ENCODE assay signal across 22 mouse cellular contexts in the genomic region with DNA sequence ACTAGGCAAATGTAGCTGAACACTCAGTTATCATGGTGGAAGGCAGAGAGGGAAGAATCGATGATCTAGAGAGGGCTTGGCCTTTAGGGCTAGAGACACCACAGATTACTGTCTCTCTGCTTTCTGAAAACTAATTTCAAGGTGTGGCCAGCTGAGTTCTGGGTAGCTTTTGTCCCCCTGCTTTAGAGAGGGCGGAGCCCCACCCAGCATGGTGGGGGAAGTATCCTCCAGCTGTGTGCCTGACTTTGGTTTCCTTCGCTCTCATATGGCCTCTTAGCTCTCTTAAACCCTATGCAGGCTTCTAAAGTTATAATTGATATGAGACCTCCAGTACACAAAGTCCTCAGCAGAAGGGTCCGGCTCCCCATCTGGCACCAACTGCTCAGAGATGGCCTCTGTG. TPM values are rescaled to one million over a fixed set of nuclear protein-coding genes. Genes with fewer than 3 reads are reported as not detected.
DNase-seq lines count a peak whose midpoint lies in the region; ATAC-seq and TF ChIP-seq lines count a peak whose summit lies in the region.
"Had no signal": no experiment of that assay in that cellular context is flagged by ENCODE, and none has a peak within 500 bp of the region (broad histone marks: within the 10 kb centered on the region; RNA-seq: fewer than 3 reads in every experiment).

No protein-coding gene starts in this region.

- no peak for TF ChIP-seq CTCF in hindbrain, postnatal 0 days (IDR thresholded peaks at IDR 0.05; ENCODE audit: low read depth)
- TF ChIP-seq CTCF in ES-Bruce4 (IDR thresholded peaks at IDR 0.05; ENCODE audit: low read depth, low read length), result no peak

- no peak overlapping the region for H3K4me2 ChIP-seq in embryonic facial prominence, embryonic 14.5 days (ENCODE audit: low read depth, low read length)
- H3K4me2 ChIP-seq in hindbrain, postnatal 0 days (ENCODE audit: low read depth, low read length), result no peak overlapping the region
- H3K4me2 ChIP-seq in hindbrain, embryonic 11.5 days (replicated peaks; ENCODE audit: low read depth, low read length), result no peak overlapping the region
- no peak overlapping the region for H3K4me2 ChIP-seq in neural tube, embryonic 15.5 days
- H3K4me2 ChIP-seq: embryonic facial prominence, embryonic 12.5 days; forebrain, embryonic 12.5 days; heart, embryonic 15.5 days; hindbrain, embryonic 12.5 days had no signal

- ATAC-seq in embryonic facial prominence, embryonic 14.5 days (ENCODE audit: low read depth), result no peak
- no peak for ATAC-seq in hindbrain, postnatal 0 days
- no peak for ATAC-seq in hindbrain, embryonic 11.5 days (ENCODE audit: low FRiP score)
- no peak for ATAC-seq in neural tube, embryonic 15.5 days (ENCODE audit: low FRiP score)
- ATAC-seq: CD4-positive, CD25-positive, alpha-beta regulatory T cell, adult 4 months; forebrain, embryonic 16.5 days had no signal

- 0 out of 2 replicates have a peak overlapping the region, but pooled peaks have one; percentile 9 for H3K9ac ChIP-seq in embryonic facial prominence, embryonic 14.5 days (ENCODE audit: low read depth, low read length)
- no peak overlapping the region for H3K9ac ChIP-seq in hindbrain, postnatal 0 days (replicated peaks; ENCODE audit: low read length)
- H3K9ac ChIP-seq in hindbrain, embryonic 11.5 days (ENCODE audit: low read depth, low read length), result no peak overlapping the region
- no peak overlapping the region for H3K9ac ChIP-seq in neural tube, embryonic 15.5 days (replicated peaks)
- no peak overlapping the region for H3K9ac ChIP-seq in ES-Bruce4 (ENCODE audit: low read depth, poor library complexity, severe bottlenecking)
- H3K9ac ChIP-seq: embryonic facial prominence, embryonic 12.5 days; forebrain, embryonic 12.5 days; heart, embryonic 15.5 days; hindbrain, embryonic 12.5 days had no signal

- no peak for DNase-seq in embryonic facial prominence, embryonic 14.5 days (ENCODE audit: low spot score)
- DNase-seq in embryonic facial prominence, embryonic 10.5 days (ENCODE audit: low spot score), result no peak
- no peak for DNase-seq in hindbrain, postnatal 0 days (ENCODE audit: low spot score)
- DNase-seq in hindbrain, embryonic 11.5 days (ENCODE audit: low spot score), result no peak
- no peak for DNase-seq in neural tube, embryonic 10.5 days (ENCODE audit: extremely low spot score, low spot score)
- no peak for DNase-seq in kidney, postnatal 4 days
- DNase-seq: adrenal gland, postnatal 10 days; B cell, adult 2 months; cerebellum, adult 11 months; cerebellum, adult 8-10 months; cerebellum, postnatal 14 days; embryo, embryonic 11 days; gastrocnemius, adult 2 months; gastrocnemius, postnatal 25 days had no signal

- H3K27ac ChIP-seq in embryonic facial prominence, embryonic 14.5 days (replicated peaks; ENCODE audit: low read depth, low read length), result no peak overlapping the region
- no peak overlapping the region for H3K27ac ChIP-seq in embryonic facial prominence, embryonic 10.5 days (replicated peaks)
- peak overlapping the region; percentile 62; the same call in 1 of the 2 replicates for H3K27ac ChIP-seq in hindbrain, postnatal 0 days
- H3K27ac ChIP-seq in hindbrain, embryonic 11.5 days (ENCODE audit: low read depth, low read length), result no peak overlapping the region
- 0 out of 2 replicates have a peak overlapping the region, but pooled peaks have one; percentile 18 for H3K27ac ChIP-seq in neural tube, embryonic 15.5 days (replicated peaks)
- H3K27ac ChIP-seq in ES-Bruce4 (ENCODE audit: insufficient read depth, low read length), result no peak overlapping the region
- H3K27ac ChIP-seq: forebrain, embryonic 12.5 days; gastrocnemius, adult 2 months had no signal

- no peak overlapping the region for H3K4me3 ChIP-seq in embryonic facial prominence, embryonic 14.5 days (ENCODE audit: low read depth, low read length)
- H3K4me3 ChIP-seq in embryonic facial prominence, embryonic 10.5 days, result no peak overlapping the region
- H3K4me3 ChIP-seq in hindbrain, postnatal 0 days (ENCODE audit: low read length), result no peak overlapping the region
- no peak overlapping the region for H3K4me3 ChIP-seq in hindbrain, embryonic 11.5 days (ENCODE audit: low read depth, low read length)
- H3K4me3 ChIP-seq in neural tube, embryonic 15.5 days (replicated peaks), result no peak overlapping the region
- no peak overlapping the region for H3K4me3 ChIP-seq in ES-Bruce4 (ENCODE audit: low read depth, low read length)
- H3K4me3 ChIP-seq: embryonic facial prominence, embryonic 12.5 days; forebrain, embryonic 12.5 days; gastrocnemius, adult 2 months; heart, embryonic 15.5 days; hindbrain, embryonic 12.5 days had no signal

- no peaks in the 10 kb centered on the region for H3K9me3 ChIP-seq in embryonic facial prominence, embryonic 14.5 days (ENCODE audit: control insufficient read depth, low read length)
- no peaks in the 10 kb centered on the region for H3K9me3 ChIP-seq in embryonic facial prominence, embryonic 10.5 days
- no peaks in the 10 kb centered on the region for H3K9me3 ChIP-seq in hindbrain, postnatal 0 days (ENCODE audit: low read length)
- H3K9me3 ChIP-seq in hindbrain, embryonic 11.5 days (ENCODE audit: control insufficient read depth, low read length), result no peaks in the 10 kb centered on the region
- no peaks in the 10 kb centered on the region for H3K9me3 ChIP-seq in neural tube, embryonic 15.5 days (replicated peaks)
- no peaks in the 10 kb centered on the region for H3K9me3 ChIP-seq in ES-Bruce4 (replicated peaks; ENCODE audit: control insufficient read depth, insufficient read depth, low read length, poor library complexity, severe bottlenecking)
- H3K9me3 ChIP-seq: embryonic facial prominence, embryonic 12.5 days; forebrain, embryonic 12.5 days; heart, embryonic 15.5 days; hindbrain, embryonic 12.5 days had no signal

- WGBS in embryonic facial prominence, embryonic 14.5 days, result 78% methylated on average over 4 of the region's 4 CpGs
- 93% methylated on average over 4 of the region's 4 CpGs for WGBS in embryonic facial prominence, embryonic 10.5 days
- WGBS in hindbrain, postnatal 0 days, result 86% methylated on average over 4 of the region's 4 CpGs
- WGBS in hindbrain, embryonic 11.5 days, result 90% methylated on average over 4 of the region's 4 CpGs
- 93% methylated on average over 4 of the region's 4 CpGs for WGBS in neural tube, embryonic 15.5 days

- peaks cover 6% of the 10 kb centered on the region; the same call in 1 of the 2 replicates for H3K36me3 ChIP-seq in embryonic facial prominence, embryonic 14.5 days (ENCODE audit: control insufficient read depth, insufficient read depth, low read length)
- peaks cover 82% of the 10 kb centered on the region for H3K36me3 ChIP-seq in embryonic facial prominence, embryonic 10.5 days (replicated peaks)
- H3K36me3 ChIP-seq in hindbrain, postnatal 0 days (ENCODE audit: insufficient read depth, low read length), result no peaks in the 10 kb centered on the region; the same call in 1 of the 2 replicates
- H3K36me3 ChIP-seq in hindbrain, embryonic 11.5 days (ENCODE audit: control insufficient read depth, insufficient read depth, low read length), result no peaks in the 10 kb centered on the region
- 0 out of 2 replicates have a peak, but pooled peaks cover 2% of the 10 kb centered on the region for H3K36me3 ChIP-seq in neural tube, embryonic 15.5 days
- no peaks in the 10 kb centered on the region for H3K36me3 ChIP-seq in ES-Bruce4 (ENCODE audit: control insufficient read depth, insufficient read depth, low read length, poor library complexity, severe bottlenecking)
- H3K36me3 ChIP-seq: heart, embryonic 15.5 days had no signal

- peaks cover 34% of the 10 kb centered on the region for H3K4me1 ChIP-seq in embryonic facial prominence, embryonic 14.5 days (ENCODE audit: control insufficient read depth, insufficient read depth, low read length)
- peaks cover 76% of the 10 kb centered on the region for H3K4me1 ChIP-seq in embryonic facial prominence, embryonic 10.5 days
- H3K4me1 ChIP-seq in hindbrain, postnatal 0 days (ENCODE audit: insufficient read depth, low read length), result peaks cover 54% of the 10 kb centered on the region
- H3K4me1 ChIP-seq in hindbrain, embryonic 11.5 days (replicated peaks; ENCODE audit: control insufficient read depth, insufficient read depth, low read length), result peaks cover 12% of the 10 kb centered on the region
- peaks cover 85% of the 10 kb centered on the region for H3K4me1 ChIP-seq in neural tube, embryonic 15.5 days
- H3K4me1 ChIP-seq in ES-Bruce4 (ENCODE audit: control insufficient read depth, insufficient read depth, low read length), result peaks cover 15% of the 10 kb centered on the region

- peak; percentile 57; the same call in 1 of the 2 replicates for TF ChIP-seq EP300 in ES-Bruce4 (IDR thresholded peaks at IDR 0.05; ENCODE audit: insufficient read depth, low read depth, low read length)

- TF ChIP-seq POLR2A in ES-Bruce4 (IDR thresholded peaks at IDR 0.05; ENCODE audit: insufficient read depth, low read length), result no peak

- no peaks in the 10 kb centered on the region for H3K27me3 ChIP-seq in embryonic facial prominence, embryonic 14.5 days (replicated peaks; ENCODE audit: control insufficient read depth, insufficient read depth, low read length)
- no peaks in the 10 kb centered on the region for H3K27me3 ChIP-seq in embryonic facial prominence, embryonic 10.5 days (replicated peaks; ENCODE audit: low read depth, poor library complexity, severe bottlenecking)
- H3K27me3 ChIP-seq in hindbrain, postnatal 0 days (ENCODE audit: insufficient read depth, low read length), result no peaks in the 10 kb centered on the region
- no peaks in the 10 kb centered on the region for H3K27me3 ChIP-seq in hindbrain, embryonic 11.5 days (ENCODE audit: control insufficient read depth, insufficient read depth, low read length)
- H3K27me3 ChIP-seq in neural tube, embryonic 15.5 days (replicated peaks), result no peaks in the 10 kb centered on the region
- H3K27me3 ChIP-seq in ES-Bruce4 (ENCODE audit: control insufficient read depth, insufficient read depth, low read length, poor library complexity, severe bottlenecking), result no peaks in the 10 kb centered on the region
- H3K27me3 ChIP-seq: embryonic facial prominence, embryonic 12.5 days; forebrain, embryonic 12.5 days; heart, embryonic 15.5 days; hindbrain, embryonic 12.5 days had no signal

RNA-seq across cellular contexts. Expression of a gene that starts 58.5 kb away (rescaled TPM):
- polyA plus RNA-seq in embryonic facial prominence, embryonic 14.5 days (2014; fragmentation: Nextera tagmentation; extraction: Ambion mirVana), result 23.9 and 27.6 TPM in 2 replicates
- 31.0 and 33.8 TPM in 2 replicates for polyA plus RNA-seq in embryonic facial prominence, embryonic 10.5 days (2016; fragmentation: Nextera tagmentation; extraction: Ambion mirVana)
- 70.0 and 90.2 TPM in 2 replicates for total RNA-seq in hindbrain, postnatal 0 days (2014; rRNA removed)
- polyA plus RNA-seq in hindbrain, postnatal 0 days (2015; fragmentation: Nextera tagmentation; extraction: Ambion mirVana), result 20.8 and 24.9 TPM in 2 replicates
- polyA plus RNA-seq in hindbrain, embryonic 11.5 days (2014; fragmentation: Nextera tagmentation; extraction: Ambion mirVana), result 22.6 and 28.1 TPM in 2 replicates
- polyA plus RNA-seq in neural tube, embryonic 15.5 days (2015; fragmentation: Nextera tagmentation; extraction: Ambion mirVana), result 26.5 and 27.4 TPM in 2 replicates
- 21.9 and 27.4 TPM in 2 replicates for polyA plus RNA-seq in ES-Bruce4 (2011; ENCODE audit: insufficient read depth, insufficient read length, low read depth, missing spikeins)

RNA-seq across cellular contexts. Expression of a gene that starts 59.0 kb away (rescaled TPM):
- polyA plus RNA-seq in embryonic facial prominence, embryonic 14.5 days (2014; fragmentation: Nextera tagmentation; extraction: Ambion mirVana), result 58.3 and 67.6 TPM in 2 replicates
- polyA plus RNA-seq in embryonic facial prominence, embryonic 10.5 days (2016; fragmentation: Nextera tagmentation; extraction: Ambion mirVana), result 50.9 and 52.1 TPM in 2 replicates
- 163 and 169 TPM in 2 replicates for total RNA-seq in hindbrain, postnatal 0 days (2014; rRNA removed)
- 50.6 and 59.5 TPM in 2 replicates for polyA plus RNA-seq in hindbrain, postnatal 0 days (2015; fragmentation: Nextera tagmentation; extraction: Ambion mirVana)
- 40.4 and 44.7 TPM in 2 replicates for polyA plus RNA-seq in hindbrain, embryonic 11.5 days (2014; fragmentation: Nextera tagmentation; extraction: Ambion mirVana)
- 44.2 and 50.0 TPM in 2 replicates for polyA plus RNA-seq in neural tube, embryonic 15.5 days (2015; fragmentation: Nextera tagmentation; extraction: Ambion mirVana)
- 60.5 and 68.6 TPM in 2 replicates for polyA plus RNA-seq in ES-Bruce4 (2011; ENCODE audit: insufficient read depth, insufficient read length, low read depth, missing spikeins)

Comparison
In these comparisons a context has a peak if more than half of its experiments do, and no peak if none do; other contexts are left out.
1. H3K27ac ChIP-seq: peak in hindbrain, postnatal 0 days (single experiment) and neural tube, embryonic 15.5 days (single experiment); none in embryonic facial prominence, embryonic 14.5 days (single experiment), embryonic facial prominence, embryonic 10.5 days (single experiment), hindbrain, embryonic 11.5 days (single experiment) and ES-Bruce4 (single experiment).